Mouse (Mus musculus): ENCODE data around the gene Calhm3. TPM values are rescaled to one million over a fixed set of nuclear protein-coding genes. Genes with fewer than 3 reads are reported as not detected.

Calhm3 gene
- not detected in 2 replicates for polyA plus RNA-seq (2014; fragmentation: Nextera tagmentation; extraction: Ambion mirVana)

- DNase-seq, result no peak
- no peak for ATAC-seq (ENCODE audit: low FRiP score, low TSS enrichment)
- no peak within 1 kb of the TSS for H3K9ac ChIP-seq (replicated peaks; ENCODE audit: low read length)
- no peak within 1 kb of the TSS for H3K27ac ChIP-seq (replicated peaks; ENCODE audit: low read depth, low read length)
- H3K4me3 ChIP-seq (replicated peaks; ENCODE audit: low read depth, low read length), result no peak within 1 kb of the TSS
- no peaks in the 10 kb centered on the region for H3K36me3 ChIP-seq (ENCODE audit: control insufficient read depth, insufficient read depth, low read length)
- no peaks in the 10 kb centered on the region for H3K4me1 ChIP-seq (ENCODE audit: control insufficient read depth, insufficient read depth, low read length)
- H3K27me3 ChIP-seq (ENCODE audit: control insufficient read depth, insufficient read depth, low read length), result no peaks in the 10 kb centered on the region
- no peak within 1 kb of the TSS for H3K4me2 ChIP-seq (ENCODE audit: low read length)
- WGBS, result 85% methylated on average over 11 of the region's 11 CpGs
- H3K9me3 ChIP-seq (ENCODE audit: control insufficient read depth, low read length), result no peaks in the 10 kb centered on the region
These were observed at the start of gene Calhm3 for GRCm38 (mm10) chr19:47157664-47158063. Calhm3 (minus strand) TSS chr19:47157764.

GRCm38 (mm10) chr19:47206126-47206525 is 48.6 kb upstream of the Calhm3 start:
- ATAC-seq (ENCODE audit: low FRiP score, low TSS enrichment) (no peak), DNase-seq (no peak)
- Histone ChIP-seq H3K9ac (replicated peaks; ENCODE audit: low read length) (no peak overlapping the region), H3K4me2 (ENCODE audit: low read length) (no peak overlapping the region), H3K4me1 (ENCODE audit: control insufficient read depth, insufficient read depth, low read length) (no peaks in the 10 kb centered on the region), H3K4me3 (replicated peaks; ENCODE audit: low read depth, low read length) (no peak overlapping the region), H3K36me3 (ENCODE audit: control insufficient read depth, insufficient read depth, low read length) (no peaks in the 10 kb centered on the region), H3K9me3 (ENCODE audit: control insufficient read depth, low read length) (no peaks in the 10 kb centered on the region), H3K27ac (replicated peaks; ENCODE audit: low read depth, low read length) (no peak overlapping the region), H3K27me3 (ENCODE audit: control insufficient read depth, insufficient read depth, low read length) (no peaks in the 10 kb centered on the region)
- WGBS, result 93% methylated on average over 1 of the region's 1 CpGs

GRCm38 (mm10) chr19:47204653-47205052 is 47.1 kb upstream of the Calhm3 start:
- Histone ChIP-seq H3K9me3 (ENCODE audit: control insufficient read depth, low read length) (no peaks in the 10 kb centered on the region), H3K27ac (replicated peaks; ENCODE audit: low read depth, low read length) (no peak overlapping the region), H3K36me3 (ENCODE audit: control insufficient read depth, insufficient read depth, low read length) (no peaks in the 10 kb centered on the region), H3K4me2 (ENCODE audit: low read length) (no peak overlapping the region), H3K4me3 (replicated peaks; ENCODE audit: low read depth, low read length) (no peak overlapping the region), H3K9ac (replicated peaks; ENCODE audit: low read length) (no peak overlapping the region), H3K4me1 (ENCODE audit: control insufficient read depth, insufficient read depth, low read length) (no peaks in the 10 kb centered on the region), H3K27me3 (ENCODE audit: control insufficient read depth, insufficient read depth, low read length) (no peaks in the 10 kb centered on the region)
- DNase-seq (no peak), ATAC-seq (ENCODE audit: low FRiP score, low TSS enrichment) (no peak)
- 92% methylated on average over 6 of the region's 6 CpGs for WGBS

- WGBS, result 81% methylated on average over 6 of the region's 6 CpGs
- no peak for ATAC-seq (ENCODE audit: low FRiP score, low TSS enrichment)
- H3K27me3 ChIP-seq (ENCODE audit: control insufficient read depth, insufficient read depth, low read length), result no peaks in the 10 kb centered on the region
These were observed 45.5 kb upstream of the Calhm3 start for GRCm38 (mm10) chr19:47203042-47203441.

GRCm38 (mm10) chr19:47202429-47202828 is 44.9 kb upstream of the Calhm3 start:
- H3K9ac ChIP-seq (replicated peaks; ENCODE audit: low read length), result no peak overlapping the region
- ATAC-seq (ENCODE audit: low FRiP score, low TSS enrichment) (no peak), DNase-seq (no peak)
- WGBS, result 72% methylated on average over 6 of the region's 6 CpGs
- H3K27me3 ChIP-seq (ENCODE audit: control insufficient read depth, insufficient read depth, low read length), result no peaks in the 10 kb centered on the region
- no peaks in the 10 kb centered on the region for H3K9me3 ChIP-seq (ENCODE audit: control insufficient read depth, low read length)
- H3K4me3 ChIP-seq (replicated peaks; ENCODE audit: low read depth, low read length), result no peak overlapping the region
- no peaks in the 10 kb centered on the region for H3K36me3 ChIP-seq (ENCODE audit: control insufficient read depth, insufficient read depth, low read length)
- no peak overlapping the region for H3K4me2 ChIP-seq (ENCODE audit: low read length)
- no peaks in the 10 kb centered on the region for H3K4me1 ChIP-seq (ENCODE audit: control insufficient read depth, insufficient read depth, low read length)
- no peak overlapping the region for H3K27ac ChIP-seq (replicated peaks; ENCODE audit: low read depth, low read length)

More at GRCm38 (mm10) chr19:47203042-47203441, 45.5 kb upstream of the Calhm3 start:
- no peak overlapping the region for H3K4me3 ChIP-seq (replicated peaks; ENCODE audit: low read depth, low read length)
- H3K27ac ChIP-seq (replicated peaks; ENCODE audit: low read depth, low read length), result no peak overlapping the region
- H3K36me3 ChIP-seq (ENCODE audit: control insufficient read depth, insufficient read depth, low read length), result no peaks in the 10 kb centered on the region
- no peak overlapping the region for H3K9ac ChIP-seq (replicated peaks; ENCODE audit: low read length)
- H3K9me3 ChIP-seq (ENCODE audit: control insufficient read depth, low read length), result no peaks in the 10 kb centered on the region
- H3K4me2 ChIP-seq (ENCODE audit: low read length), result no peak overlapping the region
- H3K4me1 ChIP-seq (ENCODE audit: control insufficient read depth, insufficient read depth, low read length), result no peaks in the 10 kb centered on the region
- no peak for DNase-seq

- H3K4me3 ChIP-seq (replicated peaks; ENCODE audit: low read depth, low read length), result no peak overlapping the region
- ATAC-seq (ENCODE audit: low FRiP score, low TSS enrichment), result no peak
- H3K27me3 ChIP-seq (ENCODE audit: control insufficient read depth, insufficient read depth, low read length), result no peaks in the 10 kb centered on the region
- H3K27ac ChIP-seq (replicated peaks; ENCODE audit: low read depth, low read length), result no peak overlapping the region
- no peaks in the 10 kb centered on the region for H3K36me3 ChIP-seq (ENCODE audit: control insufficient read depth, insufficient read depth, low read length)
- no peak overlapping the region for H3K4me2 ChIP-seq (ENCODE audit: low read length)
- no peak overlapping the region for H3K9ac ChIP-seq (replicated peaks; ENCODE audit: low read length)
- DNase-seq, result no peak
- H3K4me1 ChIP-seq (ENCODE audit: control insufficient read depth, insufficient read depth, low read length), result no peaks in the 10 kb centered on the region
- no peaks in the 10 kb centered on the region for H3K9me3 ChIP-seq (ENCODE audit: control insufficient read depth, low read length)
- WGBS, result 63% methylated on average over 12 of the region's 12 CpGs
These were observed 44.4 kb upstream of the Calhm3 start for GRCm38 (mm10) chr19:47201972-47202371.

GRCm38 (mm10) chr19:47198671-47199350 is 41.2 kb upstream of the Calhm3 start:
- no peaks in the 10 kb centered on the region for H3K36me3 ChIP-seq (ENCODE audit: control insufficient read depth, insufficient read depth, low read length)
- no peaks in the 10 kb centered on the region for H3K4me1 ChIP-seq (ENCODE audit: control insufficient read depth, insufficient read depth, low read length)
- no peaks in the 10 kb centered on the region for H3K27me3 ChIP-seq (ENCODE audit: control insufficient read depth, insufficient read depth, low read length)
- no peak overlapping the region for H3K4me3 ChIP-seq (replicated peaks; ENCODE audit: low read depth, low read length)
- WGBS, result 77% methylated on average over 13 of the region's 13 CpGs
- ATAC-seq (ENCODE audit: low FRiP score, low TSS enrichment), result peak; percentile 34; the same call in 1 of the 2 replicates
- no peaks in the 10 kb centered on the region for H3K9me3 ChIP-seq (ENCODE audit: control insufficient read depth, low read length)
- DNase-seq, result peak; percentile 60
- H3K27ac ChIP-seq (replicated peaks; ENCODE audit: low read depth, low read length), result no peak overlapping the region
- H3K4me2 ChIP-seq (ENCODE audit: low read length), result no peak overlapping the region
- H3K9ac ChIP-seq (replicated peaks; ENCODE audit: low read length), result no peak overlapping the region

GRCm38 (mm10) chr19:47192158-47192557 is 34.6 kb upstream of the Calhm3 start:
- DNase-seq (no peak), ATAC-seq (ENCODE audit: low FRiP score, low TSS enrichment) (no peak)
- no peaks in the 10 kb centered on the region for H3K9me3 ChIP-seq (ENCODE audit: control insufficient read depth, low read length)
- H3K9ac ChIP-seq (replicated peaks; ENCODE audit: low read length), result no peak overlapping the region
- 91% methylated on average over 5 of the region's 5 CpGs for WGBS
- H3K4me3 ChIP-seq (replicated peaks; ENCODE audit: low read depth, low read length), result no peak overlapping the region
- no peak overlapping the region for H3K27ac ChIP-seq (replicated peaks; ENCODE audit: low read depth, low read length)
- H3K4me1 ChIP-seq (ENCODE audit: control insufficient read depth, insufficient read depth, low read length), result 0 out of 2 replicates have a peak, but pooled peaks cover 3% of the 10 kb centered on the region
- no peak overlapping the region for H3K4me2 ChIP-seq (ENCODE audit: low read length)
- no peaks in the 10 kb centered on the region for H3K36me3 ChIP-seq (ENCODE audit: control insufficient read depth, insufficient read depth, low read length)
- no peaks in the 10 kb centered on the region for H3K27me3 ChIP-seq (ENCODE audit: control insufficient read depth, insufficient read depth, low read length)

GRCm38 (mm10) chr19:47188515-47189128 is 31.1 kb upstream of the Calhm3 start:
- DNase-seq (peak; percentile 62), ATAC-seq (ENCODE audit: low FRiP score, low TSS enrichment) (peak; percentile 66)
- H3K4me3 ChIP-seq (replicated peaks; ENCODE audit: low read depth, low read length), result no peak overlapping the region
- H3K36me3 ChIP-seq (ENCODE audit: control insufficient read depth, insufficient read depth, low read length), result no peaks in the 10 kb centered on the region
- H3K4me1 ChIP-seq (ENCODE audit: control insufficient read depth, insufficient read depth, low read length), result 0 out of 2 replicates have a peak, but pooled peaks cover 3% of the 10 kb centered on the region
- H3K9ac ChIP-seq (replicated peaks; ENCODE audit: low read length), result no peak overlapping the region
- no peaks in the 10 kb centered on the region for H3K27me3 ChIP-seq (ENCODE audit: control insufficient read depth, insufficient read depth, low read length)
- 69% methylated on average over 11 of the region's 11 CpGs for WGBS
- H3K9me3 ChIP-seq (ENCODE audit: control insufficient read depth, low read length), result no peaks in the 10 kb centered on the region
- peak overlapping the region; percentile 42 for H3K27ac ChIP-seq (replicated peaks; ENCODE audit: low read depth, low read length)
- H3K4me2 ChIP-seq (ENCODE audit: low read length), result no peak overlapping the region
